Mouse (Mus musculus): ENCODE measurements around the gene Trat1. TPM values are rescaled to one million over a fixed set of nuclear protein-coding genes. Genes with fewer than 3 reads are reported as not detected.

Gene Trat1
- polyA plus RNA-seq, 1 experiment from 2014 or later: 6.0 TPM

Other genes starting within 250 kb of the Trat1 start
- gene Retnlb, start 44.8 kb upstream of the Trat1 start, polyA plus RNA-seq (2015; fragmentation: Nextera tagmentation; extraction: Ambion mirVana): not detected in 2 replicates
- 0.93 and 6.6 TPM in 2 replicates for gene Retnla, start 70.5 kb upstream of the Trat1 start, polyA plus RNA-seq (2015; fragmentation: Nextera tagmentation; extraction: Ambion mirVana)
- 0.72 and 1.7 TPM in 2 replicates for gene Retnlg, start 100.6 kb upstream of the Trat1 start, polyA plus RNA-seq (2015; fragmentation: Nextera tagmentation; extraction: Ambion mirVana)
- 13.8 and 14.7 TPM in 2 replicates for gene Dzip3, start 222.1 kb upstream of the Trat1 start, polyA plus RNA-seq (2015; fragmentation: Nextera tagmentation; extraction: Ambion mirVana)
- gene Cip2a, start 222.2 kb upstream of the Trat1 start, polyA plus RNA-seq (2015; fragmentation: Nextera tagmentation; extraction: Ambion mirVana): 22.1 and 22.4 TPM in 2 replicates